In the genomic region with DNA sequence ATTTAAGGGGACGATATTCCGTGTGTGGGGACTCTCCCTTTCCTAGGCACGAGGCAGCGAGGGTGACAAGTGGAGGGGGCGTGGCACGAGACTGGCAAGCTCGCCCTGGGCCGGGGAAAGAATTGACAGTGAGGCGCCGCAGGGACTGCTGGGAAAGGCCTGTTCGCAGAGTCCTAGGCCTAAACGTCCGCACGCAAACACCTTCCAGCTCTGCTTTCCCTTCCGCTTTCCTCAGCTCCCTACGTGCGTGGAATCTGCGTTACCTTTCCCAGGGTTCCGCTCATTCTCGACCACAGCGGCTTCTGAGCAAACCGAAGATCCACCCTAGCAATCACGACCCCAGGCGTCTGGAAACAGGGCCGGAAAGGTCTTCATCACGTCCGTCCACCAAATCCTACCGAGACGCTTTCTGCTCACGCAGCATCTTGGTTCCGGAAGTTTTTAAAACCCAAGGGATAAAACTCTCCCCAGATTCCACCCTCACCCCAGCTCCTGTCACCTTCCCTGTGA, we compare ENCODE assay signal across 8 mouse cellular contexts. TPM values are rescaled to one million over a fixed set of nuclear protein-coding genes. Genes with fewer than 3 reads are reported as not detected.
DNase-seq lines count a peak whose midpoint lies in the region; ATAC-seq lines count a peak whose summit lies in the region.

No protein-coding gene starts in this region.

- WGBS in heart, embryonic 10.5 days, result under 1% methylated on average over 31 of the region's 31 CpGs
- WGBS in kidney, embryonic 15.5 days, result 0% methylated on average over 31 of the region's 31 CpGs

- H3K9ac ChIP-seq in kidney, embryonic 15.5 days, result peak overlapping the region; percentile 69

- H3K36me3 ChIP-seq in heart, embryonic 10.5 days, result peaks cover 2% of the 10 kb centered on the region; the same call in 1 of the 2 replicates
- H3K36me3 ChIP-seq in kidney, embryonic 15.5 days, result no peaks in the 10 kb centered on the region

- H3K27ac ChIP-seq in heart, embryonic 10.5 days, result peak overlapping the region; percentile 97
- peak overlapping the region; percentile 92 for H3K27ac ChIP-seq in kidney, embryonic 15.5 days

- ATAC-seq in erythroblast, adult 5-6 weeks (replicated peaks; ENCODE audit: low FRiP score, poor library complexity, severe bottlenecking), result peak; percentile 99
- peak; percentile 91 for ATAC-seq in kidney, embryonic 15.5 days (replicated peaks; ENCODE audit: low FRiP score)
- peak; percentile 99 for ATAC-seq in monocyte, adult 5-6 weeks (replicated peaks; ENCODE audit: insufficient number of reproducible peaks, low FRiP score, low TSS enrichment, poor library complexity, severe bottlenecking)

- H3K4me2 ChIP-seq in kidney, embryonic 15.5 days, result peak overlapping the region; percentile 80

- H3K9me3 ChIP-seq in heart, embryonic 10.5 days, result no peaks in the 10 kb centered on the region
- no peaks in the 10 kb centered on the region for H3K9me3 ChIP-seq in kidney, embryonic 15.5 days (replicated peaks)

- no peaks in the 10 kb centered on the region for H3K27me3 ChIP-seq in heart, embryonic 10.5 days (ENCODE audit: insufficient read depth, poor library complexity, severe bottlenecking)
- no peaks in the 10 kb centered on the region for H3K27me3 ChIP-seq in kidney, embryonic 15.5 days

- peaks cover 12% of the 10 kb centered on the region; the same call in 1 of the 2 replicates for H3K4me1 ChIP-seq in heart, embryonic 10.5 days
- H3K4me1 ChIP-seq in kidney, embryonic 15.5 days, result peaks cover 8% of the 10 kb centered on the region; the same call in 1 of the 2 replicates

- peak overlapping the region; percentile 65 for H3K4me3 ChIP-seq in heart, embryonic 10.5 days
- peak overlapping the region; percentile 64 for H3K4me3 ChIP-seq in kidney, embryonic 15.5 days (replicated peaks)

- peak; percentile 92 for DNase-seq in B cell, adult 2 months
- peak; percentile 98 for DNase-seq in brain, adult 2 months (ENCODE audit: low read depth, low spot score)
- peak; percentile 95 for DNase-seq in heart, embryonic 10.5 days (ENCODE audit: low spot score)
- peak; percentile 91 for DNase-seq in liver
- DNase-seq in spleen, postnatal 4 days (ENCODE audit: low spot score in 2 of 2), result peak; percentile 86 to 91

RNA-seq across cellular contexts. Expression of gene Rab6a, which starts 24.4 kb away (rescaled TPM):
- total RNA-seq in erythroblast, adult 5-6 weeks (2015; ENCODE audit: low replicate concordance), result 60.5 and 60.6 TPM in 2 replicates
- 62.5 and 81.7 TPM in 2 replicates for total RNA-seq in erythroblast, adult 5-6 weeks (2017; ENCODE audit: low replicate concordance)
- 89.5 and 106 TPM in 2 replicates for polyA plus RNA-seq in heart, embryonic 10.5 days (2016; fragmentation: Nextera tagmentation; extraction: Ambion mirVana)
- polyA plus RNA-seq in kidney, embryonic 15.5 days (2015; fragmentation: Nextera tagmentation; extraction: Ambion mirVana), result 102 and 105 TPM in 2 replicates
- 94.9 to 99.8 TPM (median 95.1 TPM) in 3 replicates for total RNA-seq in monocyte, adult 5-6 weeks (2017)

RNA-seq across cellular contexts. Expression of gene Mrpl48, which starts 25.3 kb away (rescaled TPM):
- total RNA-seq in erythroblast, adult 5-6 weeks (2015; ENCODE audit: low replicate concordance), result 3.5 and 27.4 TPM in 2 replicates
- total RNA-seq in erythroblast, adult 5-6 weeks (2017; ENCODE audit: low replicate concordance), result 7.1 and 40.0 TPM in 2 replicates
- 75.7 and 78.8 TPM in 2 replicates for polyA plus RNA-seq in heart, embryonic 10.5 days (2016; fragmentation: Nextera tagmentation; extraction: Ambion mirVana)
- 81.2 and 92.4 TPM in 2 replicates for polyA plus RNA-seq in kidney, embryonic 15.5 days (2015; fragmentation: Nextera tagmentation; extraction: Ambion mirVana)
- 20.6 to 32.6 TPM (median 24.3 TPM) in 3 replicates for total RNA-seq in monocyte, adult 5-6 weeks (2017)

RNA-seq across cellular contexts. Expression of gene Coa4, which starts 45.9 kb away (rescaled TPM):
- 1.7 and 4.0 TPM in 2 replicates for total RNA-seq in erythroblast, adult 5-6 weeks (2015; ENCODE audit: low replicate concordance)
- total RNA-seq in erythroblast, adult 5-6 weeks (2017; ENCODE audit: low replicate concordance), result 6.7 and 9.8 TPM in 2 replicates
- 26.4 and 31.3 TPM in 2 replicates for polyA plus RNA-seq in heart, embryonic 10.5 days (2016; fragmentation: Nextera tagmentation; extraction: Ambion mirVana)
- 23.3 and 24.9 TPM in 2 replicates for polyA plus RNA-seq in kidney, embryonic 15.5 days (2015; fragmentation: Nextera tagmentation; extraction: Ambion mirVana)
- total RNA-seq in monocyte, adult 5-6 weeks (2017), result 6.1 to 12.5 TPM (median 7.5 TPM) in 3 replicates

Comparison
In these comparisons a context has a peak if more than half of its experiments do, and no peak if none do; other contexts are left out.
1. Peak in every context shown above with its lines: DNase-seq, ATAC-seq, H3K4me3 ChIP-seq and H3K27ac ChIP-seq.